Mouse (Mus musculus) liver, adult 2 months (tissue): ENCODE measurements around the gene Dad1. TPM values are rescaled to one million over a fixed set of nuclear protein-coding genes. Genes with fewer than 3 reads are reported as not detected.

ENCODE experiments used
- DNase-seq: peaks from one replicate; pipeline ENCODE4 v3.0.0-alpha.2; 2011; ENCODE audit warnings: low read depth, low spot score; ENCODE audit errors: extremely low read depth
- H3K27ac ChIP-seq: fragments of 200-500 bp; replicated peaks from 2 replicates; pipeline ENCODE4 v1.5.1; 2012; ENCODE audit warnings: low read depth, mild to moderate bottlenecking, control low read depth, inconsistent platforms, low read length; ENCODE audit not compliant: insufficient read depth
- H3K27me3 ChIP-seq: fragments of 200-500 bp; 2 replicates; pipeline ENCODE4 v1.6.1; 2012; ENCODE audit warnings: mild to moderate bottlenecking, moderate library complexity, low read length, inconsistent platforms; ENCODE audit not compliant: control insufficient read depth, insufficient read depth
- H3K36me3 ChIP-seq: fragments of 200-500 bp; 2 replicates; pipeline ENCODE4 v1.6.1; 2012; ENCODE audit warnings: low read length, inconsistent platforms; ENCODE audit not compliant: control insufficient read depth, insufficient read depth
- H3K4me1 ChIP-seq: fragments of 200-500 bp; 2 replicates; pipeline ENCODE4 v1.6.1; 2011; ENCODE audit warnings: low read length; ENCODE audit not compliant: control insufficient read depth, insufficient read depth
- H3K4me3 ChIP-seq: fragments of 200-500 bp; 2 replicates; pipeline ENCODE4 v1.5.1; 2011; ENCODE audit warnings: low read depth, mild to moderate bottlenecking, control low read depth, low read length, moderate library complexity; ENCODE audit not compliant: insufficient read depth
- H3K79me2 ChIP-seq: fragments of 200-500 bp; 2 replicates; pipeline ENCODE4 v1.6.1; 2012; ENCODE audit warnings: inconsistent platforms, mild to moderate bottlenecking, low read length, moderate library complexity; ENCODE audit not compliant: control insufficient read depth, insufficient read depth
- H3K9ac ChIP-seq: fragments of 200-500 bp; 2 replicates; pipeline ENCODE4 v1.6.1; 2012; ENCODE audit warnings: low read depth, mild to moderate bottlenecking, control low read depth, inconsistent platforms, low read length
- CTCF ChIP-seq: fragments of 200-500 bp; IDR thresholded peaks from 2 replicates; pipeline ENCODE4 v1.5.1; 2011; ENCODE audit warnings: low read depth, low read length, control low read depth
- POLR2A ChIP-seq: fragments of 200-500 bp; IDR thresholded peaks from 2 replicates; pipeline ENCODE4 v1.6.1; 2011; ENCODE audit warnings: low read length, control low read depth; ENCODE audit not compliant: insufficient read depth; ENCODE audit errors: extremely low read depth
- WGBS: fragments of 180-500 bp; shearing (Covaris S2); methylation state at CpG from one replicate; pipeline ENCODE4 v1.1.7; 2018; 5-methylcytosine and 5-hydroxymethylcytosine counted together
- polyA plus RNA-seq: library from polyadenylated mRNA; depleted of rRNA; stranded (reverse); fragments of >200 nt; gene quantifications from 2 replicates; pipeline ENCODE4 v1.2.3, GENCODE M21; 2012
- total RNA-seq: library from RNA; depleted of rRNA; stranded (reverse); fragments of >200 nt; gene quantifications from 2 replicates; pipeline ENCODE4 v1.2.3, GENCODE M21; 2014

Gene Dad1
- total and polyA plus RNA-seq, 2 experiments = 39.4 to 638 TPM

DNA sequence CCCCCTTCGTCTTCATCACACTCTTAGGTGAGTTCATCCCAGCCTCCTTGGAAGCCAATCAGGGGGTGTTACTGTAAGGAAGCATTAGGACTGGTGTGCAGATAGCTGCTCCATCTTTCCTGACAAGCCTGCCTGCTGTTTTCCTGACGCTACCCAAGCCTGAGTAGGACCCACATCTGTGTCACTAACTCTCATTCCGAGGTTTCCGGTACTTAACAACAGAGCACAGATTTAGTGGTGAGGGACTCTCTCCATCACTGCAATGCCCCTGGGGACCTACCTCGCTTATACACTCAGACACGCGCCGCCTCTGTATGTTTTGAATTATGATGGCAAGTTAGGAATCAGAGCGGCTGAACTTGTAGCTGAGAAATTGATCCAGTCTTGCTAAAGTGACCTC is 35.2 kb downstream of the Dad1 start:
- Histone ChIP-seq H3K36me3 (no peaks in the 10 kb centered on the region), H3K79me2 (no peaks in the 10 kb centered on the region), H3K27me3 (no peaks in the 10 kb centered on the region), H3K4me3 (no peak overlapping the region), H3K27ac (no peak overlapping the region), H3K9ac (no peak overlapping the region), H3K4me1 (0 out of 2 replicates have a peak, but pooled peaks cover 2% of the 10 kb centered on the region)
- no peak for TF ChIP-seq CTCF
- DNase-seq = no peak
- WGBS = 88% methylated on average over 9 of the region's 9 CpGs

DNA sequence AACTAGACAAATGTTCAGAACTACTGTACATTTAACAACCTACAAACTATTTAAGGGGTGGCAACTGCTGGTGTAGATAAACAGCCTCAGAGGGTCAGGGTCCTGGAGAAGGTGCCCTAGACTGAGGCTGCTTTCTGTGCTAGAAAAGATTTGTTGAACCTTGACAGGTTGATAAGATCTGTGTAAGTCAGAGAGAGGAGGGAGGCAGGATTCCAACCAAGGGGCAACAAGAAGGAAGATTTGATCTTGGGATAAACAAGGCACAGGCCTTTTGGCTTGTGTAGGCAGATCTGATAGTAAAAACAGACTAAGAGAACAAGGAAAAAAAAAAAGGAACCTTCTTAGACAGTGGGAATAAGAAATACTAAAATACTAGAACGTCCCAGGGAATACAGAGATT is 35.7 kb downstream of the Dad1 start:
- Histone ChIP-seq H3K4me3 (no peak overlapping the region), H3K27me3 (no peaks in the 10 kb centered on the region), H3K79me2 (no peaks in the 10 kb centered on the region), H3K36me3 (no peaks in the 10 kb centered on the region), H3K4me1 (0 out of 2 replicates have a peak, but pooled peaks cover 2% of the 10 kb centered on the region), H3K9ac (no peak overlapping the region), H3K27ac (no peak overlapping the region)
- TF ChIP-seq POLR2A (no peak), CTCF (no peak)
- WGBS = 90% methylated on average over 1 of the region's 1 CpGs
- no peak for DNase-seq

GRCm38 (mm10) chr14:54216126-54216525 is 37.8 kb downstream of the Dad1 start:
- no peak overlapping the region for H3K9ac ChIP-seq
- no peak overlapping the region for H3K4me3 ChIP-seq
- H3K4me1 ChIP-seq = 0 out of 2 replicates have a peak, but pooled peaks cover 2% of the 10 kb centered on the region
- no peak overlapping the region for H3K27ac ChIP-seq
- H3K79me2 ChIP-seq = no peaks in the 10 kb centered on the region
- 46% methylated on average over 7 of the region's 7 CpGs for WGBS
- TF ChIP-seq CTCF (no peak), POLR2A (no peak)
- H3K27me3 ChIP-seq = no peaks in the 10 kb centered on the region
- DNase-seq = peak; percentile 64
- H3K36me3 ChIP-seq = no peaks in the 10 kb centered on the region

DNA sequence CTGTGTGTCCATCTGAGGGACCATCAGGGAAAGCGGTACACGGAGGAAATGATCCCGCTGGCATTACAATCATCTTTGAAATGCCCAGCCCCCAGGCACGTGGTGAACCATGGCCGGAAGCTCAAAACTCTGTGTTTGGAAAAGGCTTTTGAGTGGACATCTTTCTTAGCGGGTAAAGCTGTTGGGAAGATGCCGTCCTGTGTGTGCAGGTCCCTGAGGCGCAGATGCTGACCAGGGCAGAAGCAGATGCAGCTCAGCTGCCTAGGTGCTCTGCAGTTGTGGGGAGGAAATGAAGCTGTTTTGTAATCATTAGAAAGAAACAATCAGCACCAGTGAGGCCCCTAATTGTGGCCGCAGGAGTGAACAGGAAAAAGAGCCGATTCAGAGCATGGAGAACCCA is 39.0 kb downstream of the Dad1 start:
- no peaks in the 10 kb centered on the region for H3K27me3 ChIP-seq
- TF ChIP-seq POLR2A (no peak), CTCF (no peak)
- DNase-seq = no peak
- H3K79me2 ChIP-seq = no peaks in the 10 kb centered on the region
- H3K36me3 ChIP-seq = no peaks in the 10 kb centered on the region
- 78% methylated on average over 10 of the region's 10 CpGs for WGBS
- H3K4me3 ChIP-seq = no peak overlapping the region
- no peak overlapping the region for H3K9ac ChIP-seq
- peak overlapping the region; percentile 31; the same call in 1 of the 2 replicates for H3K27ac ChIP-seq
- H3K4me1 ChIP-seq = 0 out of 2 replicates have a peak, but pooled peaks cover 2% of the 10 kb centered on the region

- Histone ChIP-seq H3K27me3 (no peaks in the 10 kb centered on the region), H3K36me3 (no peaks in the 10 kb centered on the region), H3K4me3 (no peak overlapping the region), H3K27ac (0 out of 2 replicates have a peak overlapping the region, but pooled peaks have one; percentile 31), H3K4me1 (0 out of 2 replicates have a peak, but pooled peaks cover 2% of the 10 kb centered on the region), H3K79me2 (no peaks in the 10 kb centered on the region), H3K9ac (no peak overlapping the region)
- TF ChIP-seq CTCF = no peak
- TF ChIP-seq POLR2A = no peak
- 55% methylated on average over 2 of the region's 2 CpGs for WGBS
- peak; percentile 19 for DNase-seq
Observed at GRCm38 (mm10) chr14:54214477-54214876, 39.4 kb downstream of the Dad1 start.

GRCm38 (mm10) chr14:54213734-54214133 is 40.2 kb downstream of the Dad1 start:
- Histone ChIP-seq H3K27me3 (no peaks in the 10 kb centered on the region), H3K79me2 (no peaks in the 10 kb centered on the region), H3K36me3 (no peaks in the 10 kb centered on the region), H3K27ac (no peak overlapping the region), H3K9ac (no peak overlapping the region), H3K4me3 (no peak overlapping the region), H3K4me1 (0 out of 2 replicates have a peak, but pooled peaks cover 2% of the 10 kb centered on the region)
- no peak for TF ChIP-seq CTCF
- no peak for TF ChIP-seq POLR2A
- no peak for DNase-seq
- 94% methylated on average over 2 of the region's 2 CpGs for WGBS
